Mouse (Mus musculus): Measurements from ENCODE around the gene Gm20388.

Gene Gm20388

DNA sequence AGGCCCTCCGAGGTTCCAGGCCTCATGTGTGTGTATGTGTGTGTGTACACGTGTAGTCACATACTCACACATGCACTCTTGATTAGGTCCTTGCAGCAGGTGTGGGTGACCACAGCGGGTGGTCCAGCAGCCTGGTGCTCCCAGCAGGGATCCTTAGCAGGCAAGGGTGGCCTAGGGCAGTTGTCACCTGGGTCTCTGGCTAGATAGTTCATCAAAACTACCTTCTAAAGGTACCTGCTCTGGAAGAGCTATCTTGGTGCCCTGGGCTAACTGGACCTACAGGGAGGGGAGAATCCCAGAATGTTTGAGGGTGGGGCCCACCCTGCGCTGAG, 1821.7 kb downstream of the Gm20388 start:
- DNase-seq (ENCODE audit: low spot score), result no peak

DNA sequence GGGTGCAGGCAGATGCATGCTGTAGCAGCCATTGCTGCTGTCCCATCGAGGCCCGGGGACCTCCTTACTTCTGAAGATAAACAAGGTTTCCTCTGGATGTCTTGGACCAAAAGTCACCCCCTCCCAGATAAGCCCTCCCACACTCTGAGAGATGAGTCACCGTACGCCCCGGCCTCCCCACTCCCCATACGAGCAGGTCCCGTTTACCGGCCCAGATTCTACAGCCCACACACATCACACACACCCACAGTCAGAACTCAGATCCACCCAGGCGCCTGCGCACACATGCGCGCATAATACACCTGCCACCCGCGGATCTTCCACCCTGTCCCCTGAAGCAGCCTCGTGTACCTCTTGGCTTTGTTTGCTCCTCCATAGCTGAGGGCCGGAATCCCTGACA, 1823.6 kb downstream of the Gm20388 start:
- no peak for DNase-seq (ENCODE audit: low spot score)

DNA sequence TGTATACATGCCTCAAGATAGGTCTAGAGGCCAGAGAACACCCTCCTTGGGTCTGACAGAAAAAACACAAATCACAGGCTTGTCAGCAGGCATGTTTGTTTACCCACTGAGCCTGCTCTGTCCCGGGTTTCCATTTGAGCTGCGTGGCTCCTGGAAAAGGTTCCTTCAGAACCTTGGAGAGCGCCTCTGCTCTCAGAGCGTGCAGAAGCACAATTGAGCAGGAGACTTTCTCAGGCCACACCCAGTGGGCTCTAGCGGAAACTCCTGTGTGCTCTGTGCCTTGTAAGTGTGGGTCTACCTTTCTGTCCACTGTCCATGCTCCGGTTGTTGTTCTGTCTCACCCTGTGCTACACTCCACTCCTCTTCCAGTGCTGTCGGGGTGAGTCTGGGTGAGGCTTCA, 1825.6 kb downstream of the Gm20388 start:
- DNase-seq (ENCODE audit: low spot score), result peak; percentile 82

GRCm38 (mm10) chr8:121740721-121741120, 1830.1 kb downstream of the Gm20388 start:
- no peak for DNase-seq (ENCODE audit: low spot score)

GRCm38 (mm10) chr8:121749501-121749900, 1838.9 kb downstream of the Gm20388 start:
- DNase-seq (ENCODE audit: low spot score), result no peak

DNA sequence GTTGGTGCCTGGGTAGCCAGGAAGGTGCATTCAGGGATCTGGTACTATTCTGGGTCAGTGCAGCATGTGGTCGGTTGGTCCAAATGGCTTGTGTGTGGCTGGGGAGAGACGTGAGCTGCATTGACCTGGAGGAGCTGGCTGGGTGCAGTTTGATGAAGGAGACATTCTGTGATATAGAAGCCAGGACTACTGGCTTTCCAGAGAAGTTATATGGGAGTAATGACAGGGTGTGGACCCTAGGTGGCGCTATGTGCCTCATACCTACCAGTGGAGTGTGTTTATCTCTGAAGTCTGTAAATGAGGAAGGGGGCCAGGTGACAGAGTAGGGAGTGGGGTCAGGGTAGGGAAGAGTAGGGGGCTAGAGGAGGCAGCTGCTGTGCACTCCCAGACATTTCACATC, 1839.9 kb downstream of the Gm20388 start:
- no peak for DNase-seq (ENCODE audit: low spot score)

DNA sequence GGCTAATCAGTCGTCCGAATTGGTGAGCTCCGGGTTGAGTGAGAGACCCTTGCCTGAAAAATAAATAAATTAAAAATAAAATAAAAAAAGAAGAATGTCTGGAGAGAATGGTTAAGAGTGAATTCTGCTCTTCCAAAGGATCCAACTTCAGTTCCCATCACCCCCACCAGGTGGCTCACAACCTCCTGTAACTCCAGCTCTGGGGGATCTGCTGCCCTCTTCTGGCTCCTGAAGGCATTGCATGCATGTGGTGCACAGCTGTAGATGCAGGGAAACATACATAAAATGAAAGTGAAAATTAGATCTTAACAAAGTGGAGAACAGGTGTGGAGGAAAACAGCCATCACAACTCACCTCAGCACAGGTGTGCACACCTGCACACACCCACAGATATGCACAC, 1840.8 kb downstream of the Gm20388 start:
- DNase-seq (ENCODE audit: low spot score), result peak; percentile 83

GRCm38 (mm10) chr8:121758470-121758869, 1847.8 kb downstream of the Gm20388 start:
- no peak for DNase-seq (ENCODE audit: low spot score)

DNA sequence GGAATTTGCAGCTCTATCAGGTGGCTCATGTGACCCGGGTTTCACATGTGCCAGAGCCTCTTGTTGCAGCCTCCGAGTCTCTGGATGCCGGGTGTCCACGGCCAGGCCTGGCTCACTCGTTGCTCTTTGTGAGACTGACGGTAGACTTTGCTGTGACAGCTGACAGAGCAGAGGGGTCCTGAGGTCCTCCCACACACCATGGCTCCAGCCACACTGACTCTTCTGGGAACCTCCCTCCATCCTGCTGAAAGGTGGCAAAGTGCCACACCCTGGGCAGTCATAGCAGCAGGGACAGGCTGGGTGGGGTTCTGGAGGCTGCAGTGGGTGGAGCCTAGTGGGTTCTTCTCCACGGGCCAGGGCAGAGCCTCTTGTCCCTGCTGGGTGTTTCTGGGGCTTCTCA, 1849.8 kb downstream of the Gm20388 start:
- no peak for DNase-seq (ENCODE audit: low spot score)

- peak; percentile 84 for DNase-seq (ENCODE audit: low spot score)
Measured at GRCm38 (mm10) chr8:121761480-121761879, 1850.8 kb downstream of the Gm20388 start.

- DNase-seq (ENCODE audit: low spot score), result no peak
Measured at GRCm38 (mm10) chr8:121762999-121763699, 1852.5 kb downstream of the Gm20388 start.

DNA sequence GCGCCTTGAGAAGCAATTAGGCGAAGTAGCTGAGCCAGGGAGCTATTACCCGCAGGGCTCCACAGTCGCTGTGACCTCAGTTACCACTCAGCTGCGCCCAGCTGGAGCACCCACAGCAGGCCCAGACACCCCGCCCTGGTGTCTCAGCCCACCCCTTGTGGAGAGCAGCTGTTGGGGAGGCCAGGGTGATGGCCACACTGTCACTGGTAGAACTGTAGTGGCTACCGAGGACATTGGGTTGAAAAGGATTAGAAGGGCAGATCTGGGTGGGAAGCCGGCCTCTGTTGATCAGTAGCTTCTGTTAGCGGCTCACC, 1853.0 kb downstream of the Gm20388 start:
- no peak for DNase-seq (ENCODE audit: low spot score)

DNA sequence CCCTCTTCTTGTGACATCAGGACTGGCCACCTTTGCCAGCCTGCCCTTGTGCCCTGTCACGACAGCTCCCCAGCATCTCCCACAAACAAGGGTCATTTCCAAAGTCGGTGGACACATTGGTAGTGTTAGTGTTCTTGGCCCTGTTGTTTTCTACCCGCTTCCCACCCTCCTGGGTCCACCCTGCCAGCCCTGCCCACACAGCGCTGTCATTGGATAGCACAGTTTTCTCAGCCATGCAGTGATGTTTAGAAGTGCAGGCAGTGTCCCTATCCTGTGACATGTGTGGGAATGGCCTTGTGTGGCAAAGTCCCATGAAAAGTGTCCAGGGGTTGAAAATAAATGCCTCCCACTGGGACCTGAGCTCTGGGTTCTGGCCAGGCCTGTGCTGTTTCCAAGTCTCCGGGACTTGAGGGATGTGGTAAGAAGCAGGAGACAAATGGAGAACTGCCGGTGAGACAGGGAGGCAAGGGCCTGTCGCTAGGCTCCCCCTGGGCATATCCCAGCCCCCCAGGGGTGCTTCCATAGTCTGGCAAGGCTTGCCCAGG, 1855.0 kb downstream of the Gm20388 start:
- DNase-seq (ENCODE audit: low spot score), result no peak

- no peak for DNase-seq (ENCODE audit: low spot score)
Measured at GRCm38 (mm10) chr8:121769095-121769494, 1858.5 kb downstream of the Gm20388 start.

DNA sequence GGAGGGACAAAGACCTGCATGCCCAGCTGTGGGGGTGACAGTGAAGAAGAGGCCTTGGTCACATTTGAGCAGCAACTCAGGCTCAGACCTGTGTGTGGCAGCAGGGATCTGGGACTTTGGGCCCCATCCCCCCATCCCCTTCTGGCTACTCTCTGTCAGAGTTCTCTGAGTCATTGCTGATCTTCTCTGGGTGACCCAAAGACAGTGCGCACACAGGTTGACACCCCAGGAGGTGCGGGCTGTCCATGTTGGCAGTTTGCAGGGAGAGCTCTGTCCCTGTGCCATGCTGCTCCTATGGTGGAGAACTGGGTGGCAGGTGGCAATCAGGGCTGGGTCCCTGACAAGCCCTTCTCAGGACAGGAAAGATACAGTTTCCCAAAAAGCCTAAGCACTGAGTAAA, 1859.0 kb downstream of the Gm20388 start:
- DNase-seq (ENCODE audit: low spot score), result no peak

GRCm38 (mm10) chr8:121770845-121771752, 1860.5 kb downstream of the Gm20388 start:
- peak; percentile 73 for DNase-seq (ENCODE audit: low spot score)

DNA sequence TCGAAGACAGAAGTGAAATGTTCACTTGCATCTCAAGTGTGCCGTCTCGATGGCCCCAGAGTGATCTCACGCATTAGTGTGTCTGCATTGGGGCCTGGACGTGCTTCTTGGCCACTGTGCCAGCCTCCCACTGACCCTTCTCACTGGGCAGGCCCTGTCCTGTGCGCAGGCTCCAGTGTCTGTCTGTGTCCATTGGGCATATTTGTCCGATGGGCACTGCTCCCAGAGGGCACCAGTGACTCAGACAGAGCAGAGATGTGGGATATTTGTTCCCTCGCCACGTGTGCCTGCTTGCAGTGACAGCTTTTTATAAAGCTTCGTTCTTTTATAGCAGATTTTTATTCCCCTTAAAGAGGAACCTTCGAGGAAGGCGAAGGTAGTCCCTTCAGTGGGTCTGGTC, 1863.2 kb downstream of the Gm20388 start:
- DNase-seq (ENCODE audit: low spot score), result no peak

- no peak for DNase-seq (ENCODE audit: low spot score)
Measured at GRCm38 (mm10) chr8:121782493-121782892, 1871.9 kb downstream of the Gm20388 start.

DNA sequence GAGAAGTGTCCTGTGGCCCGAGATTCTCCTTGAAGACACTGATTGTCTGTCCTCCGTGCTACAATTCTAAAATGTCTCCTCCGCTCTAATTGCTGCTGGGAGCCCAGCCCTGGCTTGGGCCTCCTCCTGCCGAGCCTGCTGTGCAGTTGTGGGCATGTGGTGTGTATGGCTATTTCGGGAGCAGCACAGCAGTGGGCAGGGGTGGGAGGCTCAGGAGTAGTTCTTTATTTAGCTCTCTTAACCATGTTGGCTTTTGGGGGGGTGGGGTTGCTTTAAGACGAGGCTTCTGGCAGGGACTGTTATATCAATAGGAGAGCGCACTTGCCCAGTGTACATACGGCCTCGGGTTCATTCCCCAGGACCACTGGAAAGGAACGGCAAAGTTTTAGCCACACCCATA, 1875.9 kb downstream of the Gm20388 start:
- no peak for DNase-seq (ENCODE audit: low spot score)

DNA sequence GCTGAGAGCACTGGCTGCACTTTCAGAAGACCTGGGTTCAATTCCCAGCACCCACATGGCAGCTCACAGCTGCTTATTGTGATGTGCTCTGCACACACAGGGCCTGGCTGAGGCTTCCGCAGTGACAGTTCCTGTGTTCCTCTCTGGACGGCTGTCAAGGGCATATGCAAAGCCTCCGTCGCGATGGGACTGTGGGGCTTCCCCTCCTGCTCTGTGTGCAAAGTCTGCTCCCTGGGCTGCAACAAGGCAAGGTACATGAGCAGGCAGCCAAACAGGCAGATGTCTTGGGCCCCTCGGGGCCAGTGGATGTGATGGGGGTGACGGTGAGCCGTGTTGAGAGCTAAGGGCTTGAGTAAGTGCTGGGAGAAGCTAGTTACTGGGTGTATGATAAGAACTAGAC, 1878.1 kb downstream of the Gm20388 start:
- no peak for DNase-seq (ENCODE audit: low spot score)

GRCm38 (mm10) chr8:121792159-121792558, 1881.5 kb downstream of the Gm20388 start:
- DNase-seq (ENCODE audit: low spot score), result no peak

DNA sequence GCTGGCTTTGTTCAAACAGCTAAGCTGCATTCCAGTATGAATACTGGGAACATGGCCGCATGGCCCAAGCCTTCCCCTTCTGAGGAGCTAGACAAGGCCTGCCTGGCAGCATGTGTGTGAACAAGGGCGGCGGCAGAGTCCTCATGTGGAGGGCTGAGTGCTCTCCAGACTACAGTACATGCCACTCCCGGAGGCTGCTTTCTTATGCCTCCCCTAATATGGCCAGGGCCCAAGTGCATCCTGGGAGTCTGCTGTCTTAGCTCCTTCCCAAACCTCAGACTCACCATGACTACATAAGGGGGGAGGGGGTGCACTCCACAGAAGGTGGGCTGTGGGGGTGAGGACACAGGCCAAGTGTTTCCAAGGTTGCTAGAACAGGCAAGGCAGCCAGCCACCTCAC, 1882.0 kb downstream of the Gm20388 start:
- no peak for DNase-seq (ENCODE audit: low spot score)

- no peak for DNase-seq (ENCODE audit: low spot score)
Measured at GRCm38 (mm10) chr8:121794151-121794550, 1883.5 kb downstream of the Gm20388 start.
